Mouse (Mus musculus) myocyte (in vitro differentiated cells): ENCODE measurements around the gene Rbm38.

Experiments
- MYOG ChIP-seq, 3 experiments: IDR thresholded peaks; one replicate each; pipeline ENCODE4 v1.6.1; 2011; ENCODE audit warnings: control low read depth in 2 of 3, low read depth in 2 of 3, mild to moderate bottlenecking in 2 of 3; ENCODE audit not compliant: insufficient read length in 2 of 3, control insufficient read depth in 1 of 3, insufficient read depth in 1 of 3
- SRF ChIP-seq: IDR thresholded peaks from one replicate; pipeline ENCODE4 v1.6.1; 2011; ENCODE audit warnings: low read depth; ENCODE audit not compliant: control insufficient read depth, insufficient read length

GRCm38 (mm10) chr2:173046582-173047297, 26.4 kb downstream of the Rbm38 start:
- TF ChIP-seq MYOG (IDR thresholded peaks at IDR 0.05; ENCODE audit: control insufficient read depth in 1 of 3, insufficient read depth in 1 of 3, insufficient read length in 2 of 3, low read depth in 2 of 3) (peak in 2 of 3 experiments; percentile 25 to 86), SRF (no peak)
